Mouse (Mus musculus) stomach, embryonic 14.5 days (tissue): Measurements from ENCODE around the gene Celsr1. TPM values are rescaled to one million over a fixed set of nuclear protein-coding genes. Genes with fewer than 3 reads are reported as not detected.

Experiments used
- ATAC-seq: fragments of 200-750 bp; cut with Nextera tagmentation; 2 replicates; pipeline ENCODE4 v1.8.0; 2017; ENCODE audit warnings: low read depth, moderate TSS enrichment; ENCODE audit not compliant: insufficient number of reproducible peaks, insufficient read depth, low FRiP score
- H3K27ac ChIP-seq: fragments of 300-500 bp; sonication (generic); 2 replicates; pipeline ENCODE4 v1.5.1; 2014; ENCODE audit warnings: mild to moderate bottlenecking, low read length, moderate library complexity, mixed read lengths
- H3K27me3 ChIP-seq: fragments of 300-500 bp; sonication (generic); 2 replicates; pipeline ENCODE4 v1.6.1; 2014; ENCODE audit warnings: low read length, control low read depth, mixed read lengths; ENCODE audit not compliant: control insufficient read depth, insufficient read depth
- H3K36me3 ChIP-seq: fragments of 300-500 bp; sonication (generic); 2 replicates; pipeline ENCODE4 v1.6.1; 2014; ENCODE audit warnings: mild to moderate bottlenecking, control low read depth, low read length, moderate library complexity, mixed read lengths; ENCODE audit not compliant: control insufficient read depth, insufficient read depth
- H3K4me1 ChIP-seq: fragments of 300-500 bp; sonication (generic); 2 replicates; pipeline ENCODE4 v1.6.1; 2014; ENCODE audit warnings: low read length, control low read depth, mixed read lengths; ENCODE audit not compliant: control insufficient read depth, insufficient read depth
- H3K4me2 ChIP-seq: fragments of 300-500 bp; sonication (generic); replicated peaks from 2 replicates; pipeline ENCODE4 v1.6.1; 2014; ENCODE audit warnings: low read depth, low read length, control low read depth
- H3K4me3 ChIP-seq: fragments of 300-500 bp; sonication (generic); 2 replicates; pipeline ENCODE4 v1.5.1; 2014; ENCODE audit warnings: low read depth, low read length, control low read depth
- H3K9ac ChIP-seq: fragments of 300-500 bp; sonication (generic); replicated peaks from 2 replicates; pipeline ENCODE4 v1.6.1; 2014; ENCODE audit warnings: low read depth, mild to moderate bottlenecking, control low read depth, low read length, moderate library complexity, mixed read lengths
- H3K9me3 ChIP-seq: fragments of 300-500 bp; sonication (generic); 2 replicates; pipeline ENCODE4 v1.6.1; 2016; ENCODE audit warnings: low read depth, low read length, control low read depth; ENCODE audit not compliant: control insufficient read depth
- WGBS: fragments of 180-500 bp; shearing (Covaris S2); extraction: QIAGEN DNeasy Blood & Tissue Kit; methylation state at CpG from one replicate; pipeline ENCODE4 v1.1.7; 2014; 5-methylcytosine and 5-hydroxymethylcytosine counted together
- polyA plus RNA-seq: library from polyadenylated mRNA; unstranded; fragments of >200 nt; fragmentation: Nextera tagmentation; extraction: Ambion mirVana; gene quantifications from 2 replicates; pipeline ENCODE4 v1.2.1, GENCODE M21; 2014

The Celsr1 gene
- polyA plus RNA-seq: 6.8 and 7.8 TPM in 2 replicates

DNA sequence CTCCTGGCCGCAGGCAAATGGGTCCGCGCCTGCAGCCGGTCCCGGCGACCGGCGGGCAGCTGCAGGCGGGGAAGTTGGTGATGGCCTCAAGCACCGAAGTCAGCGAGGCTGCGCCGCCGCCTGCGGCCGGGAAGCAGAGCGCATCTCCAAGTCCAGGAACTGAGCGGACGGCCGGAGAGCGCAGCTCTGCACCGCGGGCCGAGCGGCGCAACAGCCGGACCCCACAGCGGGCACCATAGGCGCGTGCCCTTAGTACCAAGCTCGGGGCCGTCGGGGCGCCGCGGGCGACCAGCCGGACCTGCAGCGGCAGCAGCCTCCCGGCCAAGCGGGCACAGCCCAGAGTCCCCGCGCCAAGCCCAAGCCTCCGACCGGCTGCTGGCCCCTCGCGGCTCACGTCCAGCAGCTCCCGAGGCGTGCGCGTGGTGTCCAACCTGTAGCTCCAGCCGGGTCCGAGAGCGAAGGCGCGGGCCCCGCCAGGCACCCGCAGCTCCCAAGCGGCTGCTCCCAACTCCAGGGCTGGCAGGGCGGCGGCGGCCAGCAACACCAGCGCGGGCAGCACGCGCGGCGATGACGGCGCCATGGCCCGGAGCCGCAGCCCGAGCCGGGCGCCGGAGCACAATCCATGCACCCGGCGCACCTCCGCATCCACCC, at the start of gene Celsr1:
Gene Celsr1 (minus strand): TSS at position 587 of the 651 bp plus-strand sequence.
- peaks cover 11% of the 10 kb centered on the region; the same call in 1 of the 2 replicates for H3K9me3 ChIP-seq
- H3K4me1 ChIP-seq: peaks cover 19% of the 10 kb centered on the region; the same call in 1 of the 2 replicates
- under 1% methylated on average over 80 of the region's 80 CpGs for WGBS
- no peaks in the 10 kb centered on the region; the same call in 1 of the 2 replicates for H3K36me3 ChIP-seq
- H3K27me3 ChIP-seq: peaks cover 11% of the 10 kb centered on the region; the same call in 1 of the 2 replicates
- peak within 1 kb of the TSS; percentile 76 for H3K4me2 ChIP-seq
- peak within 1 kb of the TSS; percentile 80 for H3K27ac ChIP-seq
- peak within 1 kb of the TSS; percentile 57 for H3K4me3 ChIP-seq
- peak within 1 kb of the TSS; percentile 31 for H3K9ac ChIP-seq
- no peak; the same call in 1 of the 2 replicates for ATAC-seq

GRCm38 (mm10) chr15:86083261-86083741, 49.7 kb upstream of the Celsr1 start:
- H3K4me2 ChIP-seq: no peak overlapping the region
- H3K9ac ChIP-seq: no peak overlapping the region
- no peak for ATAC-seq
- no peak overlapping the region for H3K27ac ChIP-seq
- H3K36me3 ChIP-seq: no peaks in the 10 kb centered on the region
- no peaks in the 10 kb centered on the region for H3K9me3 ChIP-seq
- H3K4me1 ChIP-seq: peaks cover 49% of the 10 kb centered on the region
- no peaks in the 10 kb centered on the region for H3K27me3 ChIP-seq
- 47% methylated on average over 6 of the region's 6 CpGs for WGBS
- H3K4me3 ChIP-seq: no peak overlapping the region

DNA sequence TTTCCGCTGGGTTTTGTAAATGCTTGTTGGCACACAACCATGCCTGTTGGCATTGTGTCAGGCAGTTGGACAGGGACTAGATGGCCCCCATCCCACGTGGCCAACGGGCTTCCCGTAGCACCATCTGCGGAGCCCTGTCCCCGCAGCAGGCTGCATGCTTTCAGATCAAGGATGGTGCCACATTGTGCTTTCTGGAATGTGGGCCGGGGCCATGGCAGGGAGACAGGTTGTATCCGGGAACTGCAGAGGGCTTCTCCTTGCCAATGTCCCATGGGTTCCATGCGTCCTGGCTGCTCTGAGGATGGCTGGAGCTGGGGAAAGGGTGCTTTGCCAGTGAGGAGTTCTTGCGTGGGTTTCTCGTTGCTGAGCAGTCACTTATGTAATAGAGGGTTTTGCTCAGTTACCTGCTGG, 49.0 kb upstream of the Celsr1 start:
- Histone ChIP-seq H3K4me3 (no peak overlapping the region), H3K27me3 (no peaks in the 10 kb centered on the region), H3K9me3 (no peaks in the 10 kb centered on the region), H3K4me1 (peaks cover 52% of the 10 kb centered on the region), H3K27ac (no peak overlapping the region), H3K36me3 (no peaks in the 10 kb centered on the region), H3K9ac (no peak overlapping the region), H3K4me2 (no peak overlapping the region)
- ATAC-seq: no peak
- WGBS: 92% methylated on average over 11 of the region's 11 CpGs

DNA sequence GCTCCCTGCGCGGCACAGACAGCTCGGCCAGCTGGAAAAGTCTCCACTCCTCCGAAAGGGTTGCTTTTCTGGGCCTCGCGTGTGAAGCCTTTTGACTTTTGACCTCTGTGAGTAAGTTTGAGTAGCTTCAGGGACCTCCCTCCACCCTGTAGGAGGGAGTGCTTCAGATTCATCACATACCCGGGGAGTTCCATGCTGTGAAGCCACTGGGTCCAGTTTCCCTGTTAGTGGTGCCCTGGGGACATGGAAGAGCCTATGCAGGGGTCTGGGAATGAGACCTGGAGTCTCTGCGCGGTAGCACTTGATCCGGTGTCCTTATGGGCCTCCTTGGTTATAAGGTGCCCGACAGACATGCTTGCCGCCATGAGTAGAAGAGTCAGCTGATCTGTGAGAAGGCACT, 48.1 kb upstream of the Celsr1 start:
- no peaks in the 10 kb centered on the region for H3K9me3 ChIP-seq
- no peak overlapping the region for H3K4me2 ChIP-seq
- no peak for ATAC-seq
- WGBS: 67% methylated on average over 12 of the region's 12 CpGs
- no peak overlapping the region for H3K4me3 ChIP-seq
- H3K27me3 ChIP-seq: no peaks in the 10 kb centered on the region
- no peak overlapping the region for H3K9ac ChIP-seq
- H3K4me1 ChIP-seq: peaks cover 45% of the 10 kb centered on the region
- no peaks in the 10 kb centered on the region for H3K36me3 ChIP-seq
- no peak overlapping the region for H3K27ac ChIP-seq

- no peak overlapping the region for H3K4me3 ChIP-seq
- no peaks in the 10 kb centered on the region for H3K36me3 ChIP-seq
- no peak overlapping the region for H3K9ac ChIP-seq
- no peak overlapping the region for H3K27ac ChIP-seq
- H3K4me2 ChIP-seq: no peak overlapping the region
- no peaks in the 10 kb centered on the region for H3K9me3 ChIP-seq
- whole genome bisulfite sequencing: 94% methylated on average over 1 of the region's 1 CpGs
- peaks cover 38% of the 10 kb centered on the region for H3K4me1 ChIP-seq
- ATAC-seq: no peak
- no peaks in the 10 kb centered on the region for H3K27me3 ChIP-seq
Observed at GRCm38 (mm10) chr15:86080408-86080807, 46.8 kb upstream of the Celsr1 start.

DNA sequence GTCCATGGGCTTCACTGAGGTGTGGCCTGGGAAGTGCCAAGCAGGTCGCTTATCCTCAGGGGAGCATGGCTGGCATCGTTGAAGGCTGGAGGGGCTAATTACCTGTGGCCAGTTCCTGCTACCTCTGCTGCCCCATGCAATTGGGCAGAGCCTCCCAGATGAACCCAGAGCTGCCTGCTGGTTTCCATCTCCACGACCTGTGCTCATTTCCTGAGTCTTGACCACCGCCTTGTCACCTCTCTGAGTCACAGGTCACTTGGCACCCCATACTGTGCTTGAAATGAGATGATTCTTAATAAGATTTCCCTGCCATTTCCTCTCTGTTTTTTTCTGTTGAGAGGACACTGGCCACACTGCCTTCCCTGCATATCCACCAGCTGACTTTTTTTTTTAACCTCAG, 46.3 kb upstream of the Celsr1 start:
- no peaks in the 10 kb centered on the region for H3K36me3 ChIP-seq
- H3K27ac ChIP-seq: no peak overlapping the region; the same call in 1 of the 2 replicates
- H3K4me1 ChIP-seq: peaks cover 34% of the 10 kb centered on the region
- WGBS: 69% methylated on average over 4 of the region's 4 CpGs
- no peak overlapping the region for H3K4me3 ChIP-seq
- no peaks in the 10 kb centered on the region for H3K27me3 ChIP-seq
- no peak for ATAC-seq
- no peak overlapping the region for H3K9ac ChIP-seq
- H3K9me3 ChIP-seq: no peaks in the 10 kb centered on the region
- no peak overlapping the region for H3K4me2 ChIP-seq

DNA sequence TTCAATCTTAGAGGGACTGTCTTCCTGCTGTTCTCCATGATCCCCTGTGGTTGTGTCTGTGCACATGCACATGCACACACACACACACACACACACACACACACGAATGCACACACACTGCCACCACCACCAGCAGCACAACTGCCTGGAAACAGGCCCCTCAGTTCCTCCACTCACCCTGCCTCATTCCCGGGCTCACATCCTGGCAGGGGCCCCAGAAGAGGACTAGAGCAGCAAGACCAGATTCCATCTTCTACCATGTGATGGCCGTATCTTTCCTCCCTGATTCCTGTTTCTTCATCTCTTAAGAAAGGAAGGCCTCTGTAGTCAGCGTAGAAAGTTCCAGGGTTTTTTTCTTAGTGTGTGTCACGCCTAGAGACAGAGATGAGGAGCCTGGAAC, 45.9 kb upstream of the Celsr1 start:
- Histone ChIP-seq H3K4me3 (no peak overlapping the region), H3K9ac (no peak overlapping the region), H3K9me3 (no peaks in the 10 kb centered on the region), H3K27me3 (no peaks in the 10 kb centered on the region), H3K27ac (no peak overlapping the region; the same call in 1 of the 2 replicates), H3K4me1 (peaks cover 31% of the 10 kb centered on the region), H3K4me2 (no peak overlapping the region), H3K36me3 (no peaks in the 10 kb centered on the region)
- WGBS: 72% methylated on average over 5 of the region's 5 CpGs
- ATAC-seq: no peak

GRCm38 (mm10) chr15:86078481-86079216, 45.1 kb upstream of the Celsr1 start:
- ATAC-seq: no peak
- H3K9ac ChIP-seq: no peak overlapping the region
- H3K9me3 ChIP-seq: no peaks in the 10 kb centered on the region
- 58% methylated on average over 18 of the region's 18 CpGs for WGBS
- H3K27ac ChIP-seq: no peak overlapping the region
- H3K4me3 ChIP-seq: no peak overlapping the region
- no peaks in the 10 kb centered on the region for H3K36me3 ChIP-seq
- no peak overlapping the region for H3K4me2 ChIP-seq
- H3K27me3 ChIP-seq: no peaks in the 10 kb centered on the region
- H3K4me1 ChIP-seq: peaks cover 27% of the 10 kb centered on the region
